Mouse (Mus musculus) CH12.LX (cell line): ENCODE measurements around the gene Lrrc74b.

ENCODE experiments used
- CTCF ChIP-seq, 2 experiments: IDR thresholded peaks in 1 of 2; conservative IDR thresholded peaks in 1 of 2; 2 replicates each; pipeline ENCODE4 v1.5.1; 2011 to 2012; ENCODE audit warnings: low read depth in 2 of 2, low read length in 2 of 2, improper control_type of control experiment in 1 of 2, inconsistent platforms in 1 of 2, mild to moderate bottlenecking in 1 of 2, moderate library complexity in 1 of 2
- EP300 ChIP-seq: IDR thresholded peaks from 2 replicates; pipeline ENCODE4 v1.6.1; 2011; ENCODE audit warnings: low read length, improper control_type of control experiment
- HCFC1 ChIP-seq: IDR thresholded peaks from 2 replicates; pipeline ENCODE4 v1.6.1; 2012; ENCODE audit warnings: low read depth, mild to moderate bottlenecking, inconsistent platforms, low read length, improper control_type of control experiment
- IRF4 ChIP-seq: IDR thresholded peaks from 2 replicates; pipeline ENCODE4 v1.6.1; 2014; ENCODE audit warnings: low read depth, mild to moderate bottlenecking, inconsistent platforms, low read length, improper control_type of control experiment
- POLR2A ChIP-seq: IDR thresholded peaks from 2 replicates; pipeline ENCODE4 v1.6.1; 2011; ENCODE audit warnings: low read depth, mild to moderate bottlenecking, improper control_type of control experiment, low read length
- SMC3 ChIP-seq: IDR thresholded peaks from 2 replicates; pipeline ENCODE4 v1.6.1; 2011; ENCODE audit warnings: low read depth, low read length, improper control_type of control experiment
- TCF12 ChIP-seq: IDR thresholded peaks from 2 replicates; pipeline ENCODE4 v1.6.1; 2014; ENCODE audit warnings: low read depth, mild to moderate bottlenecking, inconsistent platforms, low read length, improper control_type of control experiment
- USF1 ChIP-seq: IDR thresholded peaks from 2 replicates; pipeline ENCODE4 v1.6.1; 2014; ENCODE audit warnings: low read depth, mild to moderate bottlenecking, inconsistent platforms, low read length, improper control_type of control experiment
- ZMIZ1 ChIP-seq: IDR thresholded peaks from 2 replicates; pipeline ENCODE4 v1.6.1; 2012; ENCODE audit warnings: low read depth, mild to moderate bottlenecking, inconsistent platforms, low read length, improper control_type of control experiment
- ZNF384 ChIP-seq: IDR thresholded peaks from 2 replicates; pipeline ENCODE4 v1.6.1; 2012; ENCODE audit warnings: low read depth, low read length, improper control_type of control experiment, inconsistent platforms

DNA sequence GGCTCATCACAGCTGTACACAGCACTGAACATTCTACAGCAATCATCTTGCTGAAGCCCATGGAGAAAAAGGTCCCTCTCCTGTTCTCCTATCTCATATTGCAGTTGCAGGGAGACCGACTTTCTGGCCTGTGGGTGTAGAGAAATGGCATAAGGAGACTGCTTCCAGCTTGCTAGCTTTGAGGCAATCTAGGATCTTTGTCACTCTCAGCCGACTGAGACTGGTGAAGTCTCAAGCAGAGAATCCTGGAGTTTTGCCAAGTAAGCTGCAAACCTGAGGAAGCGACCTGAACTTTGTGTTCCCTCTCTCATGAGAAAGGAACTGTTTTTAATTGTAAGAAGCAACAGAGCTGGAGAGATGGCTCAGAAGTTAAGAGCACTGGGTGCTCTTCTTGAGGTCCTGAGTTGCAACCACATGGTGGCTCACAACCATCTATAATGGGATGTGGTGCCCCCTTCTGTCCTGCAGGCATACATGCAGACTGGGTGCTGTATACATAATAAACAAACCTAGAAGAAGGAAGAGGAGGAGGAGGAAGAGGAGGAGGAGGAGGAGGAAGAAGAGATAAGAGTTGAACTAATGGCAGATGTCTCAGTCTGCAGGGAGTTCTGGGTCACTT lies 40.0 kb upstream of the Lrrc74b start:
- no peak for TF ChIP-seq POLR2A
- peak in 1 of 2 experiments; percentile 91; a peak in 2 of 4 replicates for TF ChIP-seq CTCF (conservative IDR thresholded peaks at IDR 0.05 in 1 of 2, IDR thresholded peaks at IDR 0.05 in 1 of 2; ENCODE audit: low read depth in 2 of 2, low read length in 2 of 2)
- TF ChIP-seq SMC3, result peak; percentile 72
- TF ChIP-seq USF1, result no peak
- no peak for TF ChIP-seq ZNF384
- no peak for TF ChIP-seq EP300
- TF ChIP-seq IRF4, result no peak
- no peak for TF ChIP-seq ZMIZ1
- no peak for TF ChIP-seq TCF12
- TF ChIP-seq HCFC1, result no peak
